Mouse (Mus musculus) heart, postnatal 4 days (tissue): Measurements from ENCODE around the gene Ndufv2. TPM values are rescaled to one million over a fixed set of nuclear protein-coding genes. Genes with fewer than 3 reads are reported as not detected.

Source experiments
- DNase-seq: peaks from one replicate; pipeline ENCODE4 v3.0.0; 2021
- total RNA-seq, 2 experiments: library from RNA; stranded (reverse); gene quantifications; 2 replicates each; pipeline ENCODE4 v1.2.3; 2021

The Ndufv2 gene
- 100 to 1,000 TPM; 846 to 878 TPM for total RNA-seq

- DNase-seq, result peak; percentile 93
These were observed at the start of gene Ndufv2 for GRCm38 (mm10) chr17:66101380-66102330. Gene Ndufv2 (minus strand): TSS chr17:66101559.

GRCm38 (mm10) chr17:66131212-66131611, 29.9 kb upstream of the Ndufv2 start:
- no peak for DNase-seq

- no peak for DNase-seq
These were observed 29.0 kb upstream of the Ndufv2 start for GRCm38 (mm10) chr17:66130371-66130770.

DNA sequence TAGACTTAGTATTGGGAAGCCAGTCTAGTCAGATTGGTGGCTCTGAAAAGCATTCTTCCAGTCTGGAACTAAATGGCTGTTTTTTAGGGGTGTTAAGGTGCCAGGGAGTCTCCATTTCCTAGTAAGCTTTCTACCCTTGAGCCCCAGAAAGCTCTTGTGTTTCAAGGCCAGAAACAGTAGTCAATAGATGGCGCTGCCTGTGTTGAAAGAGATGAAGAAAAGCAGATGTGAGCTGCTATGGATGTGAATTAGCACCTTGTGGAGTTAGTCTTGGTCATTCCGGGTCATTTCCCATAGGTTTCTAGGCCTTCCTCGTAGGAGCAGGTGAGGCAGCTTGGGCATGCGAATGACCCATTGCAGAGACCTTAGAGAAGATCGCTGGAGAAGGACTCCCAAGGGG, 23.9 kb upstream of the Ndufv2 start:
- DNase-seq, result no peak

- DNase-seq, result no peak
These were observed 22.7 kb upstream of the Ndufv2 start for GRCm38 (mm10) chr17:66123816-66124610.

GRCm38 (mm10) chr17:66123066-66123815, 21.9 kb upstream of the Ndufv2 start, which contains the start of gene Ddx11:
Gene Ddx11 (plus strand): TSS chr17:66123520.
- DNase-seq, result peak; percentile 96

- no peak for DNase-seq
These were observed 19.3 kb upstream of the Ndufv2 start for GRCm38 (mm10) chr17:66120701-66121100.

GRCm38 (mm10) chr17:66118991-66119390, 17.6 kb upstream of the Ndufv2 start:
- DNase-seq, result no peak

DNA sequence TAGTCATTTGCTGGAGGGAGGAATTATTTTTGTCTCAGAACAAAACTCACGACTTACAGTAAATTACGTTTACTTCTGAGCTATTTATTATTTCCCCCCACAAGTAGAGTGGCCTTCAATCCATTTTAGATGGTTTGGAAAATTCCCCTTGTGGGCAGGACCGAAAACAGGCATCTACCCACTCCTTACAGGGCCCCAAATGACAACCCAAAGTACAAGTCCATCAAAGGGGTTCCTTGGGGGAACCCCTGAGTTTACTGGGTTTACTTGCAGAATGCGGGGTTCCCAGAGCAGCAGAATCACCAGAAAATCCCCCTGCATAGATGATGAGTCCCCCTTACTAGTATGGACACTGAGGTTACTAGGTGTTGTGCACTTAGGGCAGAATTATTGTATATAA, 10.8 kb upstream of the Ndufv2 start:
- no peak for DNase-seq

DNA sequence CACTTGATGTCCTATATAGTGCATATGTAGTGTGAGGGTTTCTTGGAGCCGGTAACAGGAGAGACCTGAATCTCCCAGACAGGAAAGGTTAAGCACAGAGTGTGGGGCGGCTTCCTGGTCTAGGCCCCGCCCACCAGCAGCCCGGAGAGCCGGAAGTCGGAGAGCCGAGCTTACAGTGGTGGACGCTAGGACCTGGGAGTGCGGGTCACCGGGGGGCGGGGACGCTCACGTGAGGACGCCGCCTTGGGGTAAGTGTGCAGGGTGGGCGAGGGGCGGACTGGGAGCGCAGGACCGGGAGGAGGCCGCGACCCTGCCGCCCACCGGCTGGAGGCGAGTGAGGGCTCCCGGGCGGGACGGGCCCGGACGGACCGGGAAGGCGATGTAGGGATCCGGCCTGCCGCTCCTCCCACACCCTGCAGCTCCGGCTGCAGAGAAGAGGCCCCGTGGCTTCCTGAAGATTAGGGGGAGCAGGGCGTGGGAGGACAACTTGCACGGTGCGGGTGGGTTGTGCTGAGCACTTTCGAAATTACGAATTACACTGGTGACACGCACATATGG, 10.1 kb upstream of the Ndufv2 start, which contains the start of gene Washc1:
Washc1 (plus strand) TSS at position 144 of the 558 bp plus-strand sequence.
- DNase-seq, result peak; percentile 91

DNA sequence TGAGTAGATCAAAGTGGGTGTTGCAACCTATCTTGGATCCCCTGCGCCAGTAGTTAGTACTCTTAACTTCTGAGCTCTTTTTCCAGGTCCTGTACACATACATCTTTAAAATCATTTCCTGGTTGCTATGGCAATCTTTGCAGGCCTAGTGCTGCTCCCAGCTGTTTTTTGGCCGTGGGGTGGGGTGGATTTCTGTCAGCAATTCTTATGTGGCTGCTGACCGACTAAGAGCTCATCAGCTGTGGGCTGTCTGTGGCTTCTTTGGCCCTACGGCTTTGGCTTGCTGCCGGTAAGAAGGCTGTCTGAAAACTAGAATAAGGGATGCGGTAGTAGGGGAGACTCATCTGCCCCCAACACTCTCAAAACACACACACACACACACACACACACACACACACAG, 9.4 kb upstream of the Ndufv2 start:
- DNase-seq, result peak; percentile 51

DNA sequence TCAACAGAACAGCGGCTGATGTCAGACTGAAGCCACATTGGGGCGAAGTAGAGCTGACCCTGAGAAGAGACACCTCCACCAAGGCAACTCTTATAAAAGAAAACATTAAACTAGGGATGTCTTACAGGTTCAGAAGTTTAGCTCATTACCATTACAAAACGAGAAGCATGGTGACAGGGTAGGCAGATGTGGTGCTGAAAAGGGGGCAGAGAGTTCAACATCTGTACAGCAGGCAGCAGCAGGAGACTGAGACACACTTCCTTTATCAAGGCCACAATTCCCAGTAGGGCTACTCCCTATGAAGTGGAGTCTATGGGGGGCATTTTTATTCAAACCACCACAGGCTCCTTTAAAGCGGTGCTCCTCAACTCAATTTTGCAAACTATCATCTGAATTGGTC, 6.8 kb upstream of the Ndufv2 start:
- DNase-seq, result no peak

- DNase-seq, result no peak
These were observed 6.1 kb upstream of the Ndufv2 start for GRCm38 (mm10) chr17:66107466-66107865.

- DNase-seq, result peak; percentile 77
These were observed 5.4 kb upstream of the Ndufv2 start for GRCm38 (mm10) chr17:66106601-66107267.

DNA sequence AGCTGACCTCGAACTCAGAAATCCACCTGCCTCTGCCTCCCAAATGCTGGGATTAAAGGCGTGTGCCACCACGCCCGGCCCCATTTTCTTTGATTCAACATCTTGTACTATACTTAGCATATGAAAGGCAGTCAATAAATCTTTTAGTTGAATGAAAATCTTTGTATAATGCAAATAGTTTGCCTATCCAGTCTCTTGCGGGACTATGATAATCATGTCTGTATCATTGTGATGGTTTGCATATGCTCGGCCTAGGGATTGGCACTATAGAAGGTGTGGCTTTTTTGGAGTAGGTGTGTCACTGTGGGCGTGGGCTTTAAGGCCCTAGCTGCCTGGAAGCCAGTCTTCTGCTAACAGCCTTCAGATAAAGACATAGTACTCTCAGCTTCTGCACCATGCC, 2.7 kb upstream of the Ndufv2 start:
- no peak for DNase-seq

- no peak for DNase-seq
These were observed 586 bp downstream of the Ndufv2 start for GRCm38 (mm10) chr17:66100566-66101379.

DNA sequence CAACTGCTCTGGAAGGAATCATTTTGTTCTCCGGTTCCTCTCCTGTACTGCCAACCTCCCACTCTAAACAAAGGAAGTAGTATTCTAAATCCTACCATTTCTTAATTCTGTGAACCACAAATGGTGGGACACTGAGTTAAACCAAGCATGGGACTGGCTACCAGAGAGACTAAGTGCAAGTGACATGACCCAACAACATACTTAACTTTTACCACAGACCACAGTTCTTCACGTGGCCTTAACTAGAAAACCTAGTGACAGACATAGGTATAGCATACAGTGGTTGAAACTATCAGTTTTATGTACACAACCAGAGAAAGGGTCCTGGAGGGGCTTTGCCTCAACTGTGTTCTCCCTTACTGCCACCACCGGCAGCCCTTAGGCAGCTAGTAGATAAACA, 8.7 kb downstream of the Ndufv2 start:
- no peak for DNase-seq

DNA sequence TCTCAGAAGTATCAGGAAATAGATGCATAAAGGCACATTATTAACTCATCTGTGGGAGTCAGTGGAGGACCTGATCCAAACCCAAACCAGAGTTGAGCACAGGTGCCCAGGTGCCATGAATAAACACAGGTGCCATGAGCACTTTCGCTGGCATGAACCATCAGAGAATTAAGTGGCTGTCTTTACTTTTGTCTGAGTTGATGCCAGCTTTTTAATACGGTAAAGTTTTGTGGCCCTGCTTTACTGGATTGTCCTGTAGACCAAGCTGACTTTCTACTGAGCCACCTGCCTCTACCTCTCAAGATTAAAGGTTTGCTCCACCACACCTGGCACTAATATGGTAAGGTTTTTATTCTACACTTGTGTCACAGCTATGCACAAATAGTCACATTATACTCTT, 9.3 kb downstream of the Ndufv2 start:
- DNase-seq, result no peak

- DNase-seq, result no peak
These were observed 10.0 kb downstream of the Ndufv2 start for GRCm38 (mm10) chr17:66091392-66091791.

- DNase-seq, result no peak
These were observed 11.1 kb downstream of the Ndufv2 start for GRCm38 (mm10) chr17:66090251-66090650.

GRCm38 (mm10) chr17:66085038-66085437, 16.3 kb downstream of the Ndufv2 start:
- no peak for DNase-seq
